Mouse (Mus musculus) forebrain, embryonic 16.5 days (tissue): ENCODE measurements around the gene Mfng. TPM values are rescaled to one million over a fixed set of nuclear protein-coding genes. Genes with fewer than 3 reads are reported as not detected.
A peak's percentile ranks its signal among the peaks of the same experiment; 100 is the strongest.

ENCODE experiments used
- ATAC-seq: fragments of 200-750 bp; cut with Nextera tagmentation; 2 replicates; pipeline ENCODE4 v1.8.0; 2017; ENCODE audit warnings: mild to moderate bottlenecking, moderate library complexity
- H3K27ac ChIP-seq: fragments of 300-500 bp; sonication (generic); 2 replicates; pipeline ENCODE4 v1.5.1; 2014; ENCODE audit warnings: low read length, control low read depth
- H3K27me3 ChIP-seq: fragments of 300-500 bp; sonication (generic); replicated peaks from 2 replicates; pipeline ENCODE4 v1.6.1; 2014; ENCODE audit warnings: low read length; ENCODE audit not compliant: control insufficient read depth, insufficient read depth
- H3K36me3 ChIP-seq: fragments of 300-500 bp; sonication (generic); 2 replicates; pipeline ENCODE4 v1.6.1; 2014; ENCODE audit not compliant: control insufficient read depth, insufficient read depth
- H3K4me1 ChIP-seq: fragments of 300-500 bp; sonication (generic); replicated peaks from 2 replicates; pipeline ENCODE4 v1.6.1; 2014; ENCODE audit warnings: low read length; ENCODE audit not compliant: control insufficient read depth, insufficient read depth
- H3K4me2 ChIP-seq: fragments of 300-500 bp; sonication (generic); 2 replicates; pipeline ENCODE4 v1.6.1; 2014; ENCODE audit warnings: mild to moderate bottlenecking, low read length, control low read depth
- H3K4me3 ChIP-seq: fragments of 300-500 bp; sonication (generic); replicated peaks from 2 replicates; pipeline ENCODE4 v1.5.1; 2014; ENCODE audit warnings: mild to moderate bottlenecking, low read length, control low read depth
- H3K9ac ChIP-seq: fragments of 300-500 bp; sonication (generic); replicated peaks from 2 replicates; pipeline ENCODE4 v1.6.1; 2014; ENCODE audit warnings: low read depth, low read length, control low read depth
- H3K9me3 ChIP-seq: fragments of 300-500 bp; sonication (generic); 2 replicates; pipeline ENCODE4 v1.6.1; 2016; ENCODE audit warnings: low read length; ENCODE audit not compliant: control insufficient read depth
- WGBS: fragments of 180-500 bp; shearing (Covaris S2); extraction: QIAGEN DNeasy Blood & Tissue Kit; methylation state at CpG from one replicate; pipeline ENCODE4 v1.1.7; 2014; 5-methylcytosine and 5-hydroxymethylcytosine counted together
- polyA plus RNA-seq: library from polyadenylated mRNA; unstranded; fragments of >200 nt; fragmentation: Nextera tagmentation; extraction: Ambion mirVana; gene quantifications from 2 replicates; pipeline ENCODE4 v1.2.1, GENCODE M21; 2015

Mfng gene
- polyA plus RNA-seq, 1 experiment from 2014 or later, result 58.1 TPM

DNA sequence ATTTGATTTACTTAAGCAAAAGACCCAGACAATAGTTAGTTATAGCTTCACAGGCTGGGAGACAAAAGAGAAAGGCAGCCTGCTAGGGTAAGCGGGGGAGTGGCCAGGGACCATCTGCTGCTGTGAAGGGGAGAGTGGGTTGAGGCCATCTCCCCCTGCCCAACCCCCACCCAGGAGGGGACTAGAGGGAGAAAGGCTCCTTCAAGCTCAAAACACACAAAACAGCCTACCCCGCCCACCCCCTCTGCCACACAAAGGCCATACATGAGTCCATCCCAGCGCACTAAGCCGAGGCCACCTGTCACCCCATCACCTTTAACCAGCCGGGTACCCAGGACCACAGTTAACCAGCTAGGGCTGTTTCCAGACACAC lies 2.3 kb downstream of the Mfng start:
- no peaks in the 10 kb centered on the region for H3K9me3 ChIP-seq
- peaks cover 52% of the 10 kb centered on the region for H3K4me1 ChIP-seq
- WGBS, result 2% methylated on average over 5 of the region's 5 CpGs
- peak overlapping the region; percentile 56 for H3K4me2 ChIP-seq
- H3K9ac ChIP-seq, result peak overlapping the region; percentile 61
- no peaks in the 10 kb centered on the region for H3K36me3 ChIP-seq
- H3K4me3 ChIP-seq, result peak overlapping the region; percentile 38
- peak overlapping the region; percentile 96 for H3K27ac ChIP-seq
- no peaks in the 10 kb centered on the region for H3K27me3 ChIP-seq
- peak; percentile 81 for ATAC-seq

DNA sequence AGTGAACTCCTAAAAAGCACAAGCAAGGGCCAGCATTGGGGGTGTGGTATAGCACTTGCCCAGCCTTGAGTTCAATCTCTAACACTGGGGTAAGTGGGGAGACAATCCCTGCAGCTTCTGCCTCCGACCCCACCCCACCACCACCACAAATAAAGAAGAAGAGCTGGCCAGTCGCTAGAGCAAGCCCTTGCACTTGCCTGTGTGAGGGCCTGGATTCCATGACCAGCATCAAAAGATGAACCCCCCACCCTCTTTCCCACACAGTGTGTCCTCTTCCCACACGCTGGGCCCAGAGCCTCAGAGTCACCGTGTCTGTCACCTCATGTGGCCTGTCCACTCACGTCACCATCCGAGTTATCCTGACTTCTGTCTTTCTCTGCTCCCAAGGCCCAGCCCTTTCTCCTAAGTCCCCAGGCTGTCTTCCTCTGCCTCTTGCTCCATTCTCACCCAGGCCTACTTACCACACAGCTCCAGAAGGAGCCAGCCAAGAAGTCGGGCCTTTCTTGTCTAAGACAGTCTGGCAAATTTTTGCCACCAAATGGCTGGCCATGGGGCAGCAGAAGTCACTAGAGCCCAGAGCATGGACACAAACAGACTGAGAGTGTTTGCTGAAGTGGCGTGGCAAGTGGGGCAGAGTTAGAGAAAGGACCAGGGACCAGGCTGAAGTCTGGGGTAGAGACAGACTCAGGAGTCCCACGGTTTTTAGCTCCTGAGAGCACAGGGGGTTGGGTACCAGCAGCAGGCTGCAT lies 2.9 kb downstream of the Mfng start:
- WGBS, result 21% methylated on average over 9 of the region's 9 CpGs
- ATAC-seq, result peak; percentile 2; the same call in 1 of the 2 replicates
- H3K4me2 ChIP-seq, result peak overlapping the region; percentile 56
- H3K9ac ChIP-seq, result peak overlapping the region; percentile 61
- H3K27me3 ChIP-seq, result no peaks in the 10 kb centered on the region
- no peaks in the 10 kb centered on the region for H3K9me3 ChIP-seq
- H3K4me1 ChIP-seq, result peaks cover 52% of the 10 kb centered on the region
- peak overlapping the region; percentile 96 for H3K27ac ChIP-seq
- H3K36me3 ChIP-seq, result no peaks in the 10 kb centered on the region
- peak overlapping the region; percentile 33 for H3K4me3 ChIP-seq

DNA sequence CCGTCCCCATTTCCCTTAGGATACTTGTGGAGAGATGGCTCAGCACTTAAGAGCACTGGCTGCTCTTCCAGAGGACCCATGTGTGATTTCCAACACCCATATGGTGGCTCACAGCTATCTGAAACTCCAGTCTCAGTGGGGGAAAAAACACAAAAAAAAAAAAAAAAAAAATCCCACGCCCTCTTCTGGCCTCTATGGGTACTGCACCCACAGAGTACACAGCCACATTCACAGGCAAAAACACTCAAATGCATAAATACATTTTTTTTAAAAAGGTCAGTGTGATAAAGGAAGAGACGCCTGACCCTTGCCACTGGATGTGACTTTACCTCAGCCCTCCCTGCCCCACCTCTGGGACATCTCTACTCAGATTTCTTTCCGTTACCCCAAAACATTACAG lies 4.2 kb downstream of the Mfng start:
- no peaks in the 10 kb centered on the region for H3K9me3 ChIP-seq
- H3K9ac ChIP-seq, result no peak overlapping the region
- H3K4me3 ChIP-seq, result no peak overlapping the region
- peaks cover 51% of the 10 kb centered on the region for H3K4me1 ChIP-seq
- no peak overlapping the region for H3K4me2 ChIP-seq
- whole genome bisulfite sequencing, result 88% methylated on average over 4 of the region's 4 CpGs
- H3K27me3 ChIP-seq, result no peaks in the 10 kb centered on the region
- no peaks in the 10 kb centered on the region for H3K36me3 ChIP-seq
- no peak overlapping the region for H3K27ac ChIP-seq
- no peak for ATAC-seq

DNA sequence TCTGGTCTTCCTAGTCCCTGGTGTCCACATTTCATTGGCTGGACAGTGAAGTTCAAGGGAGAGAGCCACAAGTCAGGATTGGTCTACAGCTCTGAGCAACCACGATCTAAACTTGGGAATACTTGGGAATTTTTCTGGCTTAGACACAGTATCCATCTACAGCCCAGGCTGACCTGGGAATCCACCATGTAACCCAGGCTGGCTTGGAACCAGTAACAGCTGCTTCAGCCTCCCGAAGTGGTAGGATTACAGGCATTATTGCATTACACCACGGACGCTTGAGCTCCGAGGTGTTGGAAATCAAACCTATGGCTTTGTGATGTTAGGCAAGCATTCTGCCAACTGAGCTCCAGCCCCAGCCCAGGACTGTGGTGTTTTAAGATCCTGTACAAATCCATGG lies 9.6 kb downstream of the Mfng start:
- WGBS, result 62% methylated on average over 5 of the region's 5 CpGs
- Histone ChIP-seq H3K9me3 (no peaks in the 10 kb centered on the region), H3K4me3 (no peak overlapping the region), H3K4me1 (peaks cover 18% of the 10 kb centered on the region), H3K27ac (peak overlapping the region; percentile 34), H3K27me3 (no peaks in the 10 kb centered on the region), H3K9ac (no peak overlapping the region), H3K36me3 (no peaks in the 10 kb centered on the region), H3K4me2 (no peak overlapping the region)
- ATAC-seq, result 0 out of 2 replicates have a peak, but pooled peaks have one; percentile 14

DNA sequence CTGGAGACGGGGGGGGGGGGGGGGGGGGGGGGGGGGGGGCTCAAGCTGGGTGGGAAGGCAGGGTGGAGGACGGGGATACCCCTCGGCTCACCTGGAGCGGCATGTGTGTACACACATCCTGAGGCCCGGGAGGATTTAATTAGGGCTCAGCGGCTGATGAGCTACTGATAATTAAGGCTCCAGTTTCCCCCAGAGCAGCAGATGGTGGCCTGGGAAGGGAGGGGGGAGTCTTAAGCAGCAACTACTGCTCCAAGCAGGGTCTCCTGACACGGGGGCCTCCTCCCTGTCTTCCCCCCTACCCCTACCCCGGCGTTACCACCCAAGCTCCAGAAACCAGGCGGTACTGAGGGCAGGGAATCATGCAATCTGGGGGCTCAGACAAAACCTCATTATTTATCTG lies 10.1 kb downstream of the Mfng start:
- H3K4me3 ChIP-seq, result no peak overlapping the region
- peak overlapping the region; percentile 34 for H3K27ac ChIP-seq
- H3K4me2 ChIP-seq, result no peak overlapping the region
- H3K9ac ChIP-seq, result no peak overlapping the region
- no peaks in the 10 kb centered on the region for H3K27me3 ChIP-seq
- WGBS, result 13% methylated on average over 9 of the region's 10 CpGs
- H3K36me3 ChIP-seq, result no peaks in the 10 kb centered on the region
- peak; percentile 62 for ATAC-seq
- no peaks in the 10 kb centered on the region for H3K9me3 ChIP-seq
- H3K4me1 ChIP-seq, result peaks cover 14% of the 10 kb centered on the region

DNA sequence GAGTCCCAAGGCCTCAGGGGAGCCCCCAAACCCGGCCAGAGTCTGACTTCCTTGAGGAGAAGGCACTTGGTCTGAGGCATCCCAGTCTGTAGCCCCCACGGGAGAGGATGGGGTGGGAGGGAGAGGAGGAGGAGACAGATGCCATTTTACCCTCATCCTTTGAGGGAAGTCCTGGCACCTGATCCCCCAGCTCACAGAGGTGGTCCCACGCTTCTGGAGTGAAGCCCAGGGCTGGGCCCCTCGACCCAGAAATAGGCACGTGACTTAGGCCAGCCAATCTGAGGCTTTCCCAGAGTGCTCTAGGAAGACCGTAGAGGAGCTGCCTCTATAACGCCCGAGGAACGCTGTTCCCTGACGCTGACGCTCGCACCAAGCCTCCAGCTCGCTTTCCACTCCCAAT lies 12.2 kb downstream of the Mfng start:
- WGBS, result 72% methylated on average over 13 of the region's 13 CpGs
- H3K36me3 ChIP-seq, result no peaks in the 10 kb centered on the region
- H3K27ac ChIP-seq, result no peak overlapping the region
- H3K27me3 ChIP-seq, result no peaks in the 10 kb centered on the region
- no peaks in the 10 kb centered on the region for H3K9me3 ChIP-seq
- no peak overlapping the region for H3K4me2 ChIP-seq
- H3K4me3 ChIP-seq, result no peak overlapping the region
- H3K9ac ChIP-seq, result no peak overlapping the region
- peaks cover 7% of the 10 kb centered on the region for H3K4me1 ChIP-seq
- ATAC-seq, result no peak

DNA sequence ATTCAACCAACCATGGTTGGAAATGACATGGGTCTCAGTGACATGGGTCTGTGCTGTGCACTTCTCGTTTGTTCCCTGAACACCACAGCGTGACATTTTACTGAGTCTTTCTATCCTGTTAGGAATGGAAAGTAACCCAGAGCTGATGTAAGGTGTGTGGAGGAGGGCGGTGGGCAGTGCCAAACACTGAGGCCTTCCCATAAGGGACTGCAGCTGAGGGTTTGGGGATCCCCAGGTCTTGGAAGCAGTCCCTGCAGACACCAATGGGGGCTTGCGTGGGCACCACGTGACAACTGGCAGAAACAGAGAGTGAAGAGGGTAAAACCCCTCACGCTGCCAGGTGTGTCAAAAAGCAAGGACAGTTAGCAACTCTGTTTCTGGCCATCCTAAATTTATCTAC lies 15.1 kb downstream of the Mfng start:
- no peak for ATAC-seq

DNA sequence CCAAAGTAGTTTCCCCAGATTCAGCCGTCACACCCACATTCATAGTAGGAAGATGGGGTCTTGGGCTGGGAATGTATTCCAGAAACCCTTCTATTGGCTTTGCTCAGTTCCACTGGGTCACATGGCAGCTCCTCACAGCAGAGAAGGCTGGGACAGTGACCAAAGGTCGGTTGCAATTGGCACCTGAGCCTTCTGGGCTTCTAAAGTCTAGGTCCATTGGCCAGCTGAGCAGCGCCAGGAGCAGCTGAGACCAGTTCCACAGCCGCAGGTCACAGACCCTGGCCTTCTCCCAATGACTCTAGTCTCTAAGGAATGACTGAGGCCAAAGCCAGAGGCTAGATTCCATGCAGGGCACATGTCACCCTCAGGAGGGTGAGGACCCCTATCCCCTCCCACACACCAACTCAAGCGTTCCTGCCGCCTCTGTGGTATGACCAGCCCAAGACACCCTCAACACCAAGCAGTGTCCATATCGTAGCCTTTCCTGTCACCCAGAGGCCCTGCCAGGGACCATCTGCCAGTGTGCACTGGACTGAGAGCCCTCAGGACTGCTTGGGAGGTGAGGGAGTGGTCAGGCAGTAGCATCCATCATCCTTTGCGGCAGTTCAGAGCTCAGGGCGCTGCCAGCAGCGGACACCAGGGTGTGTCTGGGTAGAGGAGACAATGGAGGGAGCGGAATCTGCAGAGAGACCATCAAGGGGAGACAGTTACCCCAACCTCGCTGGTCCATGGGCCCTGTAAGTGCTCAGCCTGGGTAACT lies 17.1 kb downstream of the Mfng start:
- no peaks in the 10 kb centered on the region for H3K27me3 ChIP-seq
- no peaks in the 10 kb centered on the region for H3K36me3 ChIP-seq
- no peaks in the 10 kb centered on the region for H3K9me3 ChIP-seq
- no peak overlapping the region for H3K4me3 ChIP-seq
- no peak overlapping the region for H3K27ac ChIP-seq
- no peak overlapping the region for H3K9ac ChIP-seq
- H3K4me2 ChIP-seq, result no peak overlapping the region
- 80% methylated on average over 12 of the region's 12 CpGs for WGBS
- H3K4me1 ChIP-seq, result peaks cover 16% of the 10 kb centered on the region
- no peak for ATAC-seq

More for the DNA sequence above, 15.1 kb downstream of the Mfng start:
- no peaks in the 10 kb centered on the region for H3K36me3 ChIP-seq
- no peaks in the 10 kb centered on the region for H3K27me3 ChIP-seq
- H3K4me3 ChIP-seq, result no peak overlapping the region
- no peaks in the 10 kb centered on the region for H3K9me3 ChIP-seq
- H3K27ac ChIP-seq, result no peak overlapping the region
- H3K4me2 ChIP-seq, result no peak overlapping the region
- 92% methylated on average over 6 of the region's 6 CpGs for WGBS
- H3K9ac ChIP-seq, result no peak overlapping the region
- peaks cover 8% of the 10 kb centered on the region for H3K4me1 ChIP-seq

DNA sequence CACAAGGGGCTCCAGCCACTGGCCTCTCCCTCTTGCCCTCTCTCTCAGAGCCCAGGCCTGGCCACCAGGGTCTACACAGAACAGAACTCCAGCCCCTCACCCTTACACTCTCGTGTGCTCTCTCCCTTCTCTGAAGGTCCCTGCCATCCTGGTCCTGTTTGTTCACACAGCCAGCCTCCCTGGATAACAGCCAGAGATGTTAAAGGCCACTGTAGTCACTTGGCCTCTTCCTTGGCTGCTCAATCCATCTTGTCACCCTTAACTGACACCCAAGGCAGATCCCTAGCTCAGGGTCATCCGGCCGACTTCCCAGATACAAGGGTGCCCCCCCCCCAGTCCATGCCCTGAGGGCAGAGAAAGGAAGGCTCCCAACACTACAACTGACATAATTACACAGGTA lies 18.0 kb downstream of the Mfng start:
- H3K9ac ChIP-seq, result no peak overlapping the region
- H3K4me1 ChIP-seq, result peaks cover 25% of the 10 kb centered on the region
- H3K4me2 ChIP-seq, result no peak overlapping the region
- no peaks in the 10 kb centered on the region for H3K27me3 ChIP-seq
- H3K36me3 ChIP-seq, result no peaks in the 10 kb centered on the region
- ATAC-seq, result no peak
- no peaks in the 10 kb centered on the region for H3K9me3 ChIP-seq
- H3K4me3 ChIP-seq, result no peak overlapping the region
- H3K27ac ChIP-seq, result no peak overlapping the region
- WGBS, result 67% methylated on average over 3 of the region's 3 CpGs
